Mouse (Mus musculus): ENCODE measurements around the gene Spop.

Spop gene

DNA sequence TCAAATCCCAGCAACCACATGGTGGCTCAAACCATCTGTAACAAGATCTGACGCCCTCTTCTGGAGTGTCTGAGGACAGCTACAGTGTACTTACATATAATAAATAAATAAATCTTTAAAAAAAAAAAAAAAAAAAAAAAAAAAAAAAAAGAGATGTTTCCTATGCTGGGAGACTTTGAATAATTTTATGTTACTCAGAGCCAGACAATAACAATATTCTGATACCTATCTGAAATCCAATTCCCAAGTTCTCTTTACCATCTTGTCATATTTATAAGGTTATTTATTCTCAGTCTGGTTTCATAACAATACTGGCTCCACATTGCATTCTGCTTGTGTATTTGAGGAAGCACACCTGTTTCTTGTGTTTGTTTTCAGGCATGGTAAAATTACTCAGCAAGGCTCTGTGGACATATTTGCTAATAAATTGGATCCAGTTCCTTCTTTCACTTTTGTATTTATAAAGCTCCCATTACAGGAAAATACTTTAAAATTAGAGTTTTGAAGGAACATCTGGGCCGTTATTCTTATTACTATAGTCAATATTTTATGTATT lies 7.1 kb downstream of the Spop start:
- DNase-seq, result no peak

DNA sequence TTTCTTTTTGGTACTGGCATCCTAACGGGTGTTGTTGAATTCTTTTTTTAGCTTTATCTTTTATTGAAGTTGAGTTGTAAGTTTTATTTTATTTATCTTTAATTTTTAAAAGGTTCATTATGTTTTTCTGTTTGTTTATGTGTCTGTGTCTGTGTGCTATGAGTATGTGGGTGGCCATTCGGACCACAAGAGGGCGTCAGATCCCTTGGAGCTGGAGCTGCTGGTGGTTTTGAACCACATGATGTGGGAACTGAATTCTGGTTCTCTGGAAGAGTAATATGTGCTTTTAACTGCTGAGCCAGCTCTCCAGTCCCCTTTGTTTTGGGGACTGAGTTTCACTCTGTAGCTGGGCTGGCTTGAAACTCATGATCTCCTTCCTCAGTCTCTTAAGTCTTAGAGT lies 9.6 kb downstream of the Spop start:
- DNase-seq, result no peak

DNA sequence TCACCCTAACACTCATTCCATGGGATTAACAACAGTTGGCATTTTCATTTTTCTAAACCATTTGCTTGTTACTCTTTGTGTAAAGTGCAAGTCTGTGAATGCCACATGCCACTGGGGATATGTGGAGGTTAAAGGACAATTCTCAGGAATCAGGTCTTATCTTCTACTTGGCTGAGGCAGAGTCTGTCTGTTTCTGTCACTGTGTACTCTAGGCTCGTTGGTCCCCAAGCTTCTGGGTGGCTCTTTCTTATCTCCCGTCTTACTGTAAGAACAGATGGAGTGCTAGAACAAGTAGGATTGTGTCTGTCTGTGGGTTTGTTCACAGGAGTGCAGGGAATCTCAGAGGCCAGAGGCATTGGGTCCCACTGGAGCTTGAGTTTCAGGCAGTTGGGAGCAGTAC lies 17.5 kb downstream of the Spop start:
- no peak for DNase-seq

DNA sequence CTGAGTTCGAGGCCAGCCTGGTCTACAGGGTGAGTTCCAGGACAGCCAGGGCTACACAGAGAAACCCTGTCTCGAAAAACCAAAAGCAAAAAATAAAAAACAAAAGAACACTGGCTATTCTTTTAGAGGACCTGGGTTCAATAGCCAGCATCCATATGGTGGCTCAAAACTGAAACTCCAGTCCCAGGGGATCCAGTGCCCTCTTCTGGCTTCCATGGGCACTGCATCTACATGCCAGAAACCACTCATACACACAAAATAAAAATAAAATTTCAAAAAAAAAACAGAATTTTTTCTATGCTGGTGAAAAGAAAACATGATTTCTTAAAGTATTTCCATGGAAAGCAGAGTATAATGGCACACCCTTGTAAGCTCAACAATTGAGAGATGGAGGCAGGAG lies 18.3 kb downstream of the Spop start:
- DNase-seq, result no peak

DNA sequence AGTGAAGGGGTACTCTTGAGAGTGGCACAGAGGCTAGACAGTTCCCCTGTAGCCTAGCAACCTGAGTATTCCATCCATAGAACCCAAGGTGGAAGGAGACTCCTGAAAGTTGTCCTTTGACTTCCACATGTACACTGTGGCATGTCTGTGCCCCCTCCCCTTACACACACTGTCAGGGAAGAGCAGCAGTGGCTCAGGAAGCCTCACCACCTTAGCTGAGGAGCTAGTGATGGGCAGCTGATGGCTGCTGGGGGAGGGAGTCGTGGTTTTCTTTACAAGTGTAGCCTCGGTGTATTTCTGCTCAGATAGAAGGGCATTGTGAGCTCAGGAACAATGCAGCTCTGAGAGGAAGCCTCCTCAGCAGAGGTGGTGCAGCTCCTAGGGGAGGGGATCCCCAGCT lies 31.5 kb downstream of the Spop start:
- DNase-seq, result no peak

DNA sequence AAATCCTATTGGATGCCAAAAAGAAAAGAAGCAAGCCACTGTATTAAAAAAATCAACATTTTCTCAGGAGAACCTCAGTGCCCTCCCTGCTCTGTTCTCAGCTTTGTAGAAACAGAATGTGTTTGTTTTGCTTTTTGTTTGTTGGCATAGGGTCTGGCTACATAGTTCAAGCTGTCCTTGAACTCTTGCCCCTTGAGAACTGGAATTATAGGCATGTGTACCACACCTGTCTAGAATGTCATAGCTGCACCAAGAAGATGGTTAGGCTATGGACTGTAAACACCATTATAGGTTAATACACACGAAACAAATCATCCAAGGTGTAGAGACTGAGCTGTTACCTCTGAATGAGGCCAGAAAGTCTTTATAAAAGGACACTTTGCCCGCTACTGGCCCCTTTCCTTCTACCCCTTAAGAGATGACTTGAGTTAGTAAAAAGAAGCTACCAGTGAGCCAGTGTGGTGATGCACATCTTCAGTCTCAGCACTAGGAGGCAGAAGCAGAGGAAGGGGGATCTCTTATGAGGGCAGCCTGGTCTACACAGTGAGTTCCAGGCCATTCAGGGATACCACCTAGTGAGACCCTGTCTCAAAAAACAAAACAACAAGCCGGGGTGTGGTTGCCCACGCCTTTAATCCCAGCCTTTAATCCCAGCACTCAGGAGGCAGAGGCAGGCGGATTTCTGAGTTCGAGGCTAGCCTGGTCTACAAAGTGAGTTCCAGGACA lies 32.9 kb downstream of the Spop start:
- no peak for DNase-seq

DNA sequence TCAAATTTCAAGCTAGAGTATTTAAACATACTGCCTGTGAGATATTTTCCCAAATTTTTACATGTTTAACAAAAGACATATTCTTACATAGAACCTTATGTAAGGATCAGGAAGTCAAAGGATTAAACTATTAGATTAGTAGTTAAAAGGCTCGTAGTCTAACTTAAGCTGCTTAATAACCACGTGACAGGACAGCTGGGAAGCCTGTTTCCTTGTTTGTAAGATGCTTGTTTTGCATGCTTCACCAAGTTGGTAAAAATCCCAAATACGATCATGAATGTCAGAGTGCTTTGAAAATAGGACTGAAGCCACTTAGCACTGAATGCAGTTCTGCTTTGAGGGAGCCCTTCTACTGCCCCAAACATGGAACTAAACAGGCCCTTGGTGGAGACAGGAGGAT lies 34.5 kb downstream of the Spop start:
- DNase-seq, result no peak

DNA sequence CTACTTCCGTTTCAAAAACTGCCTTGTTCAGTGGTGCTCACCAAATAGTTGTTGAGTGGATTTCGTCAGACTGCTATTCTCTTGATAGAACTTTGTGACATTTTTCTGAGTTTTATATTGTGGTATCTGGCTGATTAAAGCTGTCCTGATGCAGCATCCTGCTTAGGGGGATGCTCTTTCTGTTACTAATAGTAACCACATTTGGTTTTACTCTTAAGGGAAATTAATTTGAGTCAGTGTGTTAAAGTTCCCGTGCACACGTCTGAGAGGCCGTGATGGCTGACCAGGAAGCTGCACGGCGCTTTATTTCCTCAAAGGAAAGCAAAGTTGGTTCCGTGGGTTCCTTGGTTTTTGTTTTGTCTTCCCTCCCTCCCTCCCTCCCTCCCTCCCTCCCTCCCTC lies 41.5 kb downstream of the Spop start:
- no peak for DNase-seq

DNA sequence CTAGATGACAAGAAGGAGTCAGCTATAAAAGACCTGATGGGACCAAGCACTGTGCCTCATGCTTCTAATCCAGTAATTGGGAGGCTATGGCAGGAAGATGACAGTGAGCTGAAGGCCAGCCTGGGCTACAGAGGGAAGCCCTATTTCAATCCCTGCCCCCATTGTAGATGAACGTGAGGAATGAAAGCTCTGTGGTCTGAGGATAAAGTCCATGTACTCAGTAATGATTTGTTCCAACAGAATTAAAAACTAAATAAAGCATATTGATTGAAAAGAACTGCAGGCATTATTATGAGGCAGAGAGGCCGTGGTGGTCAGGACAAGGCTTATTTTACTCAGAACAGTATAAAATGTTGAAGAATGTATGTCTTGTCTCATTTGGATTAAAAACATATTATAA lies 47.0 kb downstream of the Spop start:
- DNase-seq, result no peak

DNA sequence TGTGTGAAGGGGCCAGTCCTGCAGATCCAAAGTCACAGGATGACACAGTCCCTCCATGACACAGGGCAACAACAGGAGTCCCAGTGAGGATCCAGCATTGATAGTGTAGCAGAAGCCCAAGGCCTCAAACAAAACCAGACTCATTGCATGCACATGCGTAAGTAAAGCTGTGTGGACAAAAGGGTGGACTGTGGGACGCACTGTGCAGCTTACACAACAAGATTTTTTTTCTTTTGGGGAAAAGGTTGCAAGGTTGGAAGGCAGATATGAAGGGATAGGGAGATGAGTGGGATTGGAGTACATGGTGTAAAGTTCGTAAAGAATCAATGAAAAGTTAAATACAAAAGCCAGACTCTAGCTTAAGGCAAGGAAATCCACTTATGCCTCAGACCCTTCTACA lies 48.3 kb downstream of the Spop start:
- no peak for DNase-seq

DNA sequence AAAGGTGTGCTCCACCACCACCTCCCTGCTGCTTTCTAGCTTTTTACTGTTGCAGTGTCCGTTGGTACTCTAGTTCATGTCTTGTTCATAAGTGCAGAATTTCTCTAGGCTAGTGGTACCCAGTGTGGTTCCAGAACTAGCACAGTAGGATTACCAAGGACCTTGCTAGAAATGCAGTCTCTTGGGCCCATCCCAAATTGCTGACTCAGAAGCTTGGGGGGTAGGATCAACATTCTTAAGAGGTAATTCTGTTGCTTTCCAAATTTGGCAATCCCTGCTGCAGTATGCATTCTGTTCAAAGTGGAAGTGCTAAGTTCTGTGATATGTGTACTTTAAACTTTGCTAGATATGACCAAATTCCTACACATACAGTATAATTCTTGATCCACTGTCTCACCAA lies 53.9 kb downstream of the Spop start:
- DNase-seq, result no peak

DNA sequence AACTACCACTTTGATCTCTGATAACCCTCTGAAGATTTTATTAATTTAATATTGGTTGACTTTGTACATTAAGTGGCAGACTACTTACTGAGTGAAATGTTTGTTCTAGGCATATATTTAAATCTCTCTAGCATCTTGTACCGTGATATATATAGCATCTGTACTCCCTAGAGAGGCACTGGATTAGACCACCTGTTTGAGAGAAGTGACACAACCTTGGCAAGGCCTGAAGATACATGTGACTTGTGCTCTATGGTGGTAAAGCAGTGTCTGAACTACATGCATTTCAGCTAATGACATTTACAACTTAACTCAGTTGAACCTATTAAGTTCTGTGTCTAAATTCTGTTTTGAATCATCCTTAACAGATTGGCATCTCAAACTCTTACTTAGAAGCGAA lies 59.1 kb downstream of the Spop start:
- no peak for DNase-seq

DNA sequence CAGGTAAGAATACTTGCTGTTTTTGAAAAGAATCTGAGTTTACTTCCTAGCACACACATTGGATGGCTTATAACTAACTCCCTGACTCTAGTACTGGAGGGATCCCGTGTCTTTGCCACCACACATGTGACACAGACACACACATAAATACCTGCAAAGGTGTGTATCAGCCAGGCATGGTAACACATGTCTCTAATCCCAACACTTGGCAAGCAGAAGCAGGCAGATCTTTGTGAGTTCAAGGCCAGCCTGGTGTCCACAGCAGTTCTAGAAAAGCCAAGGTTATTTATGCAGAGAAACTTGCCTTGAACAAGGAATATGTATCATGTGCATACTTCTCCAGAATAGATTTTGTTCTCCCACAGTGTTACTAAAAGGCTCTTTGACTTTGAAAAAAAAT lies 59.6 kb downstream of the Spop start:
- DNase-seq, result no peak

DNA sequence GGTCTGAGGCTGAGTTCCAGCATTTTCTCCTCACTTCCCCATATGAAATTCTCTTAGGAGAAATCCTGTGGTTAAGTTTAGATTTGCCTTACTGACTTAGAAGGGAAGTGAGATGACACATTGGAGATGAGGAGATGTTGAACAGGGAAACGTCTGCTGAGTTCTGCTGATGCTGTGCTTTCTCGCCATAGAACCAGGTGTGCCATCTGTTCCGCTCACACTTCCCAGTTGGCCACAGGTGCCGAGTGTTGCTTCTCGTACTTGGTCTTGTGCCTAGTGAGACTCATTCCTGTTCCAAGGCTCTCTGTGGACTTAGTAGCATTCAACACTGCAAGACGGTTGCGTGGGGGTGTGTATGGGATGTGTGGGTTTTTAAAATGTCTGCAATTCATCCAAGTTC lies 62.4 kb downstream of the Spop start:
- peak; percentile 70 for DNase-seq

DNA sequence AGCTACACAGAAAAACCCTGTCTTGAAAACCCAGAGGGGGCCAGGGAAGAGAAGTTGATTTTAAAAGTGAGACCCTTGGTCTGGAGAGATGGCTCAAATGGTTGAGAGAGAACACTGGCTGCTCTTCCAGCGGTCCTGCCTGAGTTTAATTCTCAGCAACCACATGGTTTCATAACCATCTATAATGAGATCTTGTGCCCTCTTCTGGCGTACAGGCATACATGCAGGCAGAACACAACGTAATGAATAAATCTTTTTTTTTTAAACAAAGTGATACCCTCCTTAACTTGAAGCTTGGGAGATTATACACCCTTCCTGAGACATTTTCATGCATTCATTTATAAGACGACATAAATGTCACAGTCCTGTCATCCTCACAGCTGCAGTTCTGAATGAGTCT lies 65.6 kb downstream of the Spop start:
- no peak for DNase-seq

DNA sequence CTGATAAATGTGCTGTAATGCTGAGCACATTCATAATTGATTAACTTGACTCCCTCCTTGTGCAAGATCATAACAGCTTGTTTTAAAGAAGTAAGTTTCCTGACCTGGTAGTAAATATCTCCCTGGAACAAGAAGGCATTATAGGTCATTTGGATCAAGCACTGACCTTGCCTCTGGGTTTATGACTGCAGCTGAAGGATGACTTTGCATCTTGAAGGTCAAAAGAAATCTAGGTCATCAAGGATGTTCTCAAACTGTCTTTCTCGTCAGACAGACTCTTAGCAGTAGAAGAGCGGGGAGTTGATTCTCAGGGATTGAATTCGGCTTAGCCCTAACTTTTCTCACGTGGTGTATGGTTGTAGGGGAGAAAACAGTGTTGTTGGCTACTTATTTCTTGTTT lies 66.8 kb downstream of the Spop start:
- no peak for DNase-seq

DNA sequence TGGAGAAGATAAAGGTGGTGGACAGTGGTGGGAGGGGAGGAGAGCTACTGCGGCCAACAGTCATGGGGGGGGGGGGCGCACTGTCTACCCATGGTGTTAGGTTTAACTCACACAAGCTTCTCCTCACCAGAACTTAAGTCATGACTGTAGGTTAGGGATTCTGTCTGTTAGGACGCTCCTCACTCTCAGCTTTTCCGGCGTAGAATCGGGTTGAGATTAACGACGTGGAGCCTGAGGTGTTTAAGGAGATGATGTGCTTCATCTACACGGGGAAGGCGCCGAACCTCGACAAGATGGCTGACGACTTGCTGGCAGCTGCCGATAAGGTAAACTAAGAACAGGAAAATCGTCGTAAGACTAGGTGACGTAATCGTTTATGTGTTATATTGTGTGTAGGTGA lies 71.8 kb downstream of the Spop start:
- no peak for DNase-seq

DNA sequence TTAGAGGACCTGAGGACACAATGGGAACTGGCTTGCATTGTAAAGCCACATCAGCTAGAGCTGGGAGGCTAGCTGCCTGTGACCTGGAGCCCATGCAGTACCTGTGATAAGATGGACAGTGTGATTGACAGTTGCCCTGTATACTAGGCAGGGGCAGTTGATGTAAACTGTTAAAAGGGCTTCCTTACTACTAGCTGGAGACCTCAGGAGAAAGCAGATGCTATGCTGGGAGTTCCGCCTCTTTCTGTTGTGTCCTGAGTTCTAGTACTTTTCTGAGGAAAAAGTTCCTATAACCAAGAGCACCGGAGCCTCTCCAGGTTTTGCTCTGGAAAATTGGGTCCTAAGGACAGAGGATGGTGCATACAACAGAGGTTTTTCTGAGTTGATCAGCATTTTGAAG lies 73.4 kb downstream of the Spop start:
- DNase-seq, result no peak

DNA sequence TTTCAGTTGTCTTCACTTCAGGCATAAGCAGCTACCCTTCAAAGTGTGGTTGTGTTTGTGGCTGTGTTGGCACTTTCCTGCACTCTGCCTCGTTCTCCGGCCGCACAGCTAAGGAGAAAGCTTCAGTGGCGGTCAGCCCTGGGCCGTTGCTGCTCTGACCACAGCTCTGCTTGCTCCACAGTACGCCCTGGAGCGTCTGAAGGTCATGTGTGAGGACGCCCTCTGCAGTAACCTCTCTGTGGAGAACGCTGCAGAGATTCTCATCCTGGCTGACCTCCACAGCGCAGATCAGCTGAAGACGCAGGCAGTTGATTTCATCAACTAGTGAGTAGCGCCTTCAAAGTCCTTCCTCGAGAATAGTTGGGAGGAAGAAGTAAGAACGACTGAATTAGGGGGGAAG lies 76.2 kb downstream of the Spop start:
- no peak for DNase-seq

DNA sequence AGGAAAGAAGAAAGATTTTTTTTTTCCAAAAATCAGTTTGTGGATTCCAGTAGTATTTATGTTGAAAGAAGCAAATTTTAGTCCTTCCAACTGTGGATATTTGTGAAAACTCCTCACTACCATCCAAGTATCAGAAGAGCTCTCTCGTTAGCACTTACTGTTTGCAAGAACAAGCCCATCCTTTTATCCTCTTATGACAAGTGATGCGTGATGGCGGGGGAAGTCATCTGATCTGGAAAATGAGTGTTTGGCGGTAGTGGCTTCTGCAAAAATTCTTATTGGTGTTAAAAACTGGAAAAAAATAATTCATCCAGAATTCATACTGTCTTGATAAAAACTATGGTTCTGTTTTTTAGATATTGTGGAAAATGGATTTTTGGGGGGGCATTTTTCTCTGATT lies 78.4 kb downstream of the Spop start:
- no peak for DNase-seq

DNA sequence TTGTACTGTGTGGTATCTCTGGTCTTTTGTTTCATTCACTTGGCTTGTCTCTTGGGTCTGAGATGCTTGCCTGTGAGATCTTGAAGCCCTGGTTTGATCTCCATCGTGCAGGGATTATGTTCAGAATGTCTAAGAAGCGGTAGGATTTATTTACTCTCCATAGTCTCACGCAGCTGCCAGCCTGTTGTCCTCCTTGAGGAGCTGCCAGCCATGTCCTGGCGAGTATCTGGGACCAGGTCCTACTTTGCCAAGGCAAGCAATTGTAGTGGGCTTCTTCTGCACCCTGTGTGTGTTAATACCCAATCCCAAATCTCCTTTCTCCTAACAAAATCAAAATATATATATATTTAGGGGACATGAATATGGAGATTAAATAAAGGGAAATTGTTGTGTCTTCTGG lies 79.1 kb downstream of the Spop start:
- DNase-seq, result no peak

DNA sequence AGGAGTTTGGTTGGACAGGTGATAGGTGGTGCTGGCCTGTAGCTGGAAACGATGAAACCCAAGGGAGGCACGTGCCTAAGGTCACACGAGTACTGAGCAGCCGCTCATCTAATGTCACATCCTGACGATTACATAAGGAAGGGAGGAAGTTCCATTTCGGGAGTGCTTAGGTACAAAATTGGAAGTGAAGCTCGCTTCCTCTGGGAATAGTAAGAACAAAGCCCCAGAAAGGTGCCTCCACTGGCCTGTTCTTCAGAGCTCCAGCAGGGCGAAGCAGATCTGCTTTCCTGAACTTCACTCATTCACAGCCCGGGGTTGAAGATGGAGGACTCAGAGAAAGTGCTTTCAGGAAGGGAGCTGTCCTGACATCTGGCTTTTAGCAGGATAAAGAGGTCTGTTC lies 80.1 kb downstream of the Spop start:
- DNase-seq, result no peak

DNA sequence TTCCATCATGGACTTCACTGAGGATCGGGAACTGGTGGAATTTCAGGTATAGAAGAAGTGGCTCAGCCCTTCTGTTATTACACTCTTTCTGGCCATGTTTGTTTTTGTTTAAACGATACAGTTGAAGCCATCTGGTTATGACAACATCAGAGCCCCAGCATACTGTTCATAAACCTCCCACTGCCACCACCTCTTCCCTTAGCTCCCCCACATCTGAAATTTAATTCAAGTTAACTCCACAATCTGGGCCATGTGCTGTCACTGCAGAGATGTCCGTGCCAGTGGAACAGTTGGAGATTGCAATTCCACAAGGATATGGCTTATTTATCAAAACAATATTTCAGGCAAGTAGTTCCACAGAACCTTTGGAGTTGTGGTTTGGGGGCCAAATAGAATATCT lies 80.5 kb downstream of the Spop start:
- DNase-seq, result no peak

DNA sequence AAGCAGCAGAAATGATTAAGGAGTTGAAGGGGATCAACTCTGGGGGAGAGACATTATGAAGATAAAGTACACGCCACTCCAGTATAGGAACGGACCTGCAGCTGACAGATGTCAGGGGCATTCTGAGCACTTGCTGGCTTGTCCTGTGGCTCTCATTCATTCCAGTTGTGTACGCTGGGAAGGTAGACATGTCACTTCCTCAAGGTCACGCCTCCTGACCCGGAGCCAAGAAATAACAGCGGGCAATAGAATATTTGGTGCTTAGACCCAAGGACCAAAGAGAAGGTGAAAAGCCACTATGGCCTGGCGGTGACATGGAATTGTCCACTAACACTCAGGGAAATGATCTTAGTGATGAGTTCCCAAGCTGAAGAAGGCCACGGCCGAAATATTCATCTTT lies 82.0 kb downstream of the Spop start:
- no peak for DNase-seq

DNA sequence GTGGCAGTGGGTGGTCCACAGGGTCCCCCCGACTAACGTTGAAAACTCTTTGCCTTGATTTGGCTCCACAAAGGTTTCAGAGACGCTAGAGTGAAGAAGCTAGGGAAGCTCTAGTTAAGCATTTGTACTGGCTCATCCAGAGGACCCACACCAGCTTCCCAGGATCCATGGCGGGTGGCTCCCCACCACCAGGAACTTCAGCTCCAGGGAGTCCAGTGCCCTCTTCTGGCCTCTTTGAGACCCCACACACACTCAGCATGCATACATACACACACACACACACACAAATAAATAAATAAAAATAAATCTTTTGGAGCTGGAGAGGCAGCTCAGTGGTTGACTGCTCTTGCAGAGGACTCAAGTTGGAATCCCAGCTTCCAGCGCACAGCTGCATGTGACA lies 84.0 kb downstream of the Spop start:
- no peak for DNase-seq

DNA sequence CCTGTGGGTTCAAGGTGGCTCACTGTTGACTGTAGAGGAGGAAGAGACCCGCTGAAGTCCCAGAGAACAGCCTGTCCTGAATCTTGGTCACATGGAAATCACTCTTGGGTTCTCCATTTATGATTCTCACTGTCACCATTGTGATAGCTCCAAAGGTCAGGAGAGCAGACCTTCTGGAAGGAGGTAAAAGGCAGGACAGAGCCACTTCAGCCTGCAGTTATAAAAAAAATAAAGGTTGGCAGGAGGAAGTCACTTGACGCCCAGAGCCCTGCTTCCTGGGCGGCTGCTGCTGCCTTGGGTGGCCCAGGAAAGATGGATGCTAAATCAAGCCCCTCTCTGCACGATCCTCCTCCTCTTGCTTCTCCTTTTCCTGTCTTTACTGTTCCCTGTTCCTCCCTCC lies 86.5 kb downstream of the Spop start:
- no peak for DNase-seq
